Mouse (Mus musculus) forebrain, embryonic 10.5 days (tissue): ENCODE data around the gene Eml5. TPM values are rescaled to one million over a fixed set of nuclear protein-coding genes. Genes with fewer than 3 reads are reported as not detected.

Source experiments
- DNase-seq: peaks from one replicate; pipeline ENCODE4 v3.0.0-alpha.2; 2017; ENCODE audit warnings: low spot score; ENCODE audit errors: extremely low spot score
- H3K27ac ChIP-seq: fragments of 300-500 bp; sonication (generic); 2 replicates; pipeline ENCODE4 v1.5.1; 2016; ENCODE audit warnings: mild to moderate bottlenecking
- H3K27me3 ChIP-seq: fragments of 300-500 bp; sonication (generic); 2 replicates; pipeline ENCODE4 v1.6.1; 2016; ENCODE audit warnings: mild to moderate bottlenecking; ENCODE audit not compliant: poor library complexity, severe bottlenecking
- H3K36me3 ChIP-seq: fragments of 300-500 bp; sonication (generic); replicated peaks from 2 replicates; pipeline ENCODE4 v1.6.1; 2016; ENCODE audit warnings: mild to moderate bottlenecking, moderate library complexity
- H3K4me1 ChIP-seq: fragments of 300-500 bp; sonication (generic); 2 replicates; pipeline ENCODE4 v1.6.1; 2016
- H3K4me3 ChIP-seq: fragments of 300-500 bp; sonication (generic); 2 replicates; pipeline ENCODE4 v1.5.1; 2016; ENCODE audit warnings: mild to moderate bottlenecking, moderate library complexity
- H3K9me3 ChIP-seq: fragments of 300-500 bp; sonication (generic); 2 replicates; pipeline ENCODE4 v1.6.1; 2016; ENCODE audit warnings: mild to moderate bottlenecking, moderate library complexity
- WGBS: fragments of 180-500 bp; shearing (Covaris S2); methylation state at CpG from one replicate; pipeline ENCODE4 v1.1.7; 2016; 5-methylcytosine and 5-hydroxymethylcytosine counted together
- polyA plus RNA-seq: library from polyadenylated mRNA; unstranded; fragments of >200 nt; fragmentation: Nextera tagmentation; extraction: Ambion mirVana; gene quantifications from 2 replicates; pipeline ENCODE4 v1.2.1, GENCODE M21; 2016

Gene Eml5
- polyA plus RNA-seq, 1 experiment from 2014 or later, result 21.0 TPM

GRCm38 (mm10) chr12:98878693-98879092 lies 22.6 kb downstream of the Eml5 start:
- 45% methylated on average over 1 of the region's 1 CpGs for WGBS
- no peak for DNase-seq

GRCm38 (mm10) chr12:98875216-98875615 lies 26.1 kb downstream of the Eml5 start:
- 77% methylated on average over 2 of the region's 2 CpGs for whole genome bisulfite sequencing
- Histone ChIP-seq H3K4me1 (peaks cover 6% of the 10 kb centered on the region; the same call in 1 of the 2 replicates), H3K4me3 (no peak overlapping the region), H3K9me3 (no peaks in the 10 kb centered on the region), H3K27ac (no peak overlapping the region), H3K36me3 (peaks cover 30% of the 10 kb centered on the region), H3K27me3 (no peaks in the 10 kb centered on the region)
- no peak for DNase-seq

More at GRCm38 (mm10) chr12:98878693-98879092, 22.6 kb downstream of the Eml5 start:
- Histone ChIP-seq H3K27me3 (no peaks in the 10 kb centered on the region), H3K4me3 (no peak overlapping the region), H3K27ac (no peak overlapping the region), H3K9me3 (no peaks in the 10 kb centered on the region), H3K4me1 (peaks cover 6% of the 10 kb centered on the region; the same call in 1 of the 2 replicates), H3K36me3 (peaks cover 17% of the 10 kb centered on the region)

- Histone ChIP-seq H3K4me3 (no peak overlapping the region), H3K27me3 (no peaks in the 10 kb centered on the region), H3K36me3 (peaks cover 47% of the 10 kb centered on the region), H3K4me1 (no peaks in the 10 kb centered on the region), H3K27ac (no peak overlapping the region), H3K9me3 (no peaks in the 10 kb centered on the region)
- WGBS, result 97% methylated on average over 10 of the region's 10 CpGs
- no peak for DNase-seq
Observed at GRCm38 (mm10) chr12:98872836-98873235, 28.4 kb downstream of the Eml5 start.

GRCm38 (mm10) chr12:98863436-98863835 lies 37.8 kb downstream of the Eml5 start:
- Histone ChIP-seq H3K4me1 (no peaks in the 10 kb centered on the region), H3K27me3 (no peaks in the 10 kb centered on the region), H3K27ac (no peak overlapping the region), H3K36me3 (peaks cover 91% of the 10 kb centered on the region), H3K4me3 (no peak overlapping the region), H3K9me3 (peaks cover 4% of the 10 kb centered on the region; the same call in 1 of the 2 replicates)
- DNase-seq, result no peak
- whole genome bisulfite sequencing, result 80% methylated on average over 4 of the region's 4 CpGs

- Histone ChIP-seq H3K36me3 (peaks cover 71% of the 10 kb centered on the region), H3K27me3 (no peaks in the 10 kb centered on the region), H3K4me3 (no peak overlapping the region), H3K4me1 (no peaks in the 10 kb centered on the region), H3K27ac (no peak overlapping the region), H3K9me3 (peaks cover 4% of the 10 kb centered on the region; the same call in 1 of the 2 replicates)
- DNase-seq, result no peak
- 87% methylated on average over 2 of the region's 2 CpGs for WGBS
Observed at GRCm38 (mm10) chr12:98860316-98860715, 41.0 kb downstream of the Eml5 start.

GRCm38 (mm10) chr12:98850767-98851166 lies 50.5 kb downstream of the Eml5 start:
- DNase-seq, result peak; percentile 35
- H3K9me3 ChIP-seq, result no peaks in the 10 kb centered on the region
- peaks cover 36% of the 10 kb centered on the region for H3K36me3 ChIP-seq
- H3K4me1 ChIP-seq, result no peaks in the 10 kb centered on the region
- 42% methylated on average over 3 of the region's 3 CpGs for WGBS
- no peak overlapping the region for H3K4me3 ChIP-seq
- no peak overlapping the region for H3K27ac ChIP-seq
- H3K27me3 ChIP-seq, result no peaks in the 10 kb centered on the region

GRCm38 (mm10) chr12:98844774-98845173 lies 56.5 kb downstream of the Eml5 start:
- no peaks in the 10 kb centered on the region for H3K4me1 ChIP-seq

GRCm38 (mm10) chr12:98840135-98840534 lies 61.1 kb downstream of the Eml5 start:
- Histone ChIP-seq H3K9me3 (no peaks in the 10 kb centered on the region), H3K36me3 (peaks cover 61% of the 10 kb centered on the region), H3K27me3 (no peaks in the 10 kb centered on the region), H3K4me1 (no peaks in the 10 kb centered on the region), H3K4me3 (no peak overlapping the region), H3K27ac (no peak overlapping the region)
- WGBS, result 90% methylated on average over 3 of the region's 3 CpGs
- DNase-seq, result no peak

More at GRCm38 (mm10) chr12:98844774-98845173, 56.5 kb downstream of the Eml5 start:
- Histone ChIP-seq H3K4me3 (no peak overlapping the region), H3K27ac (no peak overlapping the region), H3K36me3 (peaks cover 59% of the 10 kb centered on the region), H3K9me3 (no peaks in the 10 kb centered on the region), H3K27me3 (no peaks in the 10 kb centered on the region)
- 91% methylated on average over 3 of the region's 3 CpGs for WGBS
- no peak for DNase-seq

- H3K9me3 ChIP-seq, result no peaks in the 10 kb centered on the region
- WGBS, result 89% methylated on average over 3 of the region's 3 CpGs
- no peak for DNase-seq
- H3K36me3 ChIP-seq, result peaks cover 58% of the 10 kb centered on the region
- no peaks in the 10 kb centered on the region for H3K27me3 ChIP-seq
- H3K4me1 ChIP-seq, result no peaks in the 10 kb centered on the region
- no peak overlapping the region for H3K27ac ChIP-seq
- no peak overlapping the region for H3K4me3 ChIP-seq
Observed at GRCm38 (mm10) chr12:98837940-98838339, 63.3 kb downstream of the Eml5 start.

- peaks cover 62% of the 10 kb centered on the region for H3K36me3 ChIP-seq
- H3K4me1 ChIP-seq, result no peaks in the 10 kb centered on the region
- H3K4me3 ChIP-seq, result no peak overlapping the region
- no peaks in the 10 kb centered on the region for H3K9me3 ChIP-seq
- DNase-seq, result no peak
- 93% methylated on average over 2 of the region's 2 CpGs for WGBS
- H3K27ac ChIP-seq, result no peak overlapping the region
- no peaks in the 10 kb centered on the region for H3K27me3 ChIP-seq
Observed at GRCm38 (mm10) chr12:98835466-98835865, 65.8 kb downstream of the Eml5 start.

- 94% methylated on average over 2 of the region's 2 CpGs for WGBS
Observed at GRCm38 (mm10) chr12:98834879-98835278, 66.4 kb downstream of the Eml5 start.

GRCm38 (mm10) chr12:98833901-98834300 lies 67.4 kb downstream of the Eml5 start:
- H3K4me3 ChIP-seq, result no peak overlapping the region
- H3K27me3 ChIP-seq, result no peaks in the 10 kb centered on the region
- peaks cover 66% of the 10 kb centered on the region for H3K36me3 ChIP-seq
- no peaks in the 10 kb centered on the region for H3K4me1 ChIP-seq
- 88% methylated on average over 1 of the region's 1 CpGs for WGBS
- no peak for DNase-seq
- no peak overlapping the region for H3K27ac ChIP-seq
- H3K9me3 ChIP-seq, result no peaks in the 10 kb centered on the region

More at GRCm38 (mm10) chr12:98834879-98835278, 66.4 kb downstream of the Eml5 start:
- Histone ChIP-seq H3K27me3 (no peaks in the 10 kb centered on the region), H3K27ac (no peak overlapping the region), H3K9me3 (no peaks in the 10 kb centered on the region), H3K4me1 (no peaks in the 10 kb centered on the region), H3K4me3 (no peak overlapping the region), H3K36me3 (peaks cover 58% of the 10 kb centered on the region)
- no peak for DNase-seq

- 91% methylated on average over 8 of the region's 8 CpGs for WGBS
- DNase-seq, result no peak
- Histone ChIP-seq H3K9me3 (no peaks in the 10 kb centered on the region), H3K27ac (no peak overlapping the region), H3K4me3 (no peak overlapping the region), H3K27me3 (no peaks in the 10 kb centered on the region), H3K4me1 (no peaks in the 10 kb centered on the region), H3K36me3 (peaks cover 73% of the 10 kb centered on the region)
Observed at GRCm38 (mm10) chr12:98832929-98833598, 68.2 kb downstream of the Eml5 start.
